Mouse (Mus musculus) spleen, adult 2 months (tissue): ENCODE results near the gene Nepn. TPM values are rescaled to one million over a fixed set of nuclear protein-coding genes. Genes with fewer than 3 reads are reported as not detected.

Experiments
- DNase-seq, 2 experiments: peaks; one replicate each; pipeline versions ENCODE4 v3.0.0 to v3.0.0-alpha.2; 2012 to 2021; ENCODE audit warnings: low spot score in 2 of 2, low read depth in 1 of 2
- H3K27ac ChIP-seq: fragments of 200-500 bp; 2 replicates; pipeline ENCODE4 v1.5.1; 2012; ENCODE audit warnings: low read length, inconsistent platforms; ENCODE audit not compliant: insufficient read depth
- H3K27me3 ChIP-seq: fragments of 200-500 bp; 2 replicates; pipeline ENCODE4 v1.6.1; 2012; ENCODE audit warnings: mild to moderate bottlenecking, moderate library complexity, low read length, inconsistent platforms; ENCODE audit not compliant: control insufficient read depth, insufficient read depth
- H3K36me3 ChIP-seq: fragments of 200-500 bp; 2 replicates; pipeline ENCODE4 v1.6.1; 2012; ENCODE audit warnings: mild to moderate bottlenecking, low read length, inconsistent platforms; ENCODE audit not compliant: control insufficient read depth, insufficient read depth
- H3K4me1 ChIP-seq: fragments of 200-500 bp; 2 replicates; pipeline ENCODE4 v1.6.1; 2011; ENCODE audit warnings: inconsistent platforms; ENCODE audit not compliant: control insufficient read depth, insufficient read depth, insufficient read length
- H3K4me3 ChIP-seq: fragments of 200-500 bp; 2 replicates; pipeline ENCODE4 v1.5.1; 2011; ENCODE audit warnings: mild to moderate bottlenecking, inconsistent platforms; ENCODE audit not compliant: insufficient read depth, insufficient read length; ENCODE audit errors: extremely low read depth
- CTCF ChIP-seq: fragments of 200-500 bp; IDR thresholded peaks from 2 replicates; pipeline ENCODE4 v1.5.1; 2011; ENCODE audit warnings: mild to moderate bottlenecking, inconsistent platforms; ENCODE audit not compliant: insufficient read depth, insufficient read length, insufficient replicate concordance; ENCODE audit errors: extremely low read depth
- POLR2A ChIP-seq: fragments of 200-500 bp; IDR thresholded peaks from 2 replicates; pipeline ENCODE4 v1.6.1; 2011; ENCODE audit warnings: low read depth, low read length, inconsistent platforms
- WGBS: fragments of 180-500 bp; shearing (Covaris S2); methylation state at CpG from one replicate; pipeline ENCODE4 v1.1.7; 2018; 5-methylcytosine and 5-hydroxymethylcytosine counted together
- polyA plus RNA-seq: library from polyadenylated mRNA; depleted of rRNA; stranded (reverse); fragments of >200 nt; gene quantifications from 2 replicates; pipeline ENCODE4 v1.2.3, GENCODE M21; 2012

Gene Nepn
- polyA plus RNA-seq, 1 experiment, result not detected

GRCm38 (mm10) chr10:52417998-52418860, 29.5 kb downstream of the Nepn start:
- Histone ChIP-seq H3K27ac (peak overlapping the region; percentile 79), H3K36me3 (no peaks in the 10 kb centered on the region), H3K27me3 (no peaks in the 10 kb centered on the region), H3K4me3 (peak overlapping the region; percentile 87), H3K4me1 (peaks cover 9% of the 10 kb centered on the region)
- peak; percentile 5 to 30 for DNase-seq
- 3% methylated on average over 39 of the region's 39 CpGs for WGBS
- no peak for TF ChIP-seq CTCF
- TF ChIP-seq POLR2A, result no peak

- DNase-seq, result no peak
- 66% methylated on average over 5 of the region's 5 CpGs for WGBS
- H3K27me3 ChIP-seq, result no peaks in the 10 kb centered on the region
- no peak overlapping the region for H3K4me3 ChIP-seq
- no peak overlapping the region for H3K27ac ChIP-seq
- peaks cover 9% of the 10 kb centered on the region for H3K4me1 ChIP-seq
- no peaks in the 10 kb centered on the region for H3K36me3 ChIP-seq
- no peak for TF ChIP-seq POLR2A
- TF ChIP-seq CTCF, result no peak
Observed at GRCm38 (mm10) chr10:52418931-52419330, 30.2 kb downstream of the Nepn start.

GRCm38 (mm10) chr10:52419402-52419801, 30.6 kb downstream of the Nepn start:
- TF ChIP-seq CTCF (no peak), POLR2A (no peak)
- Histone ChIP-seq H3K4me1 (peaks cover 9% of the 10 kb centered on the region), H3K27ac (no peak overlapping the region), H3K27me3 (no peaks in the 10 kb centered on the region), H3K36me3 (no peaks in the 10 kb centered on the region), H3K4me3 (no peak overlapping the region)
- no peak for DNase-seq
- WGBS, result 82% methylated on average over 4 of the region's 4 CpGs

- H3K4me1 ChIP-seq, result peaks cover 9% of the 10 kb centered on the region
- no peaks in the 10 kb centered on the region for H3K27me3 ChIP-seq
- no peaks in the 10 kb centered on the region for H3K36me3 ChIP-seq
- TF ChIP-seq POLR2A, result no peak
- TF ChIP-seq CTCF, result no peak
- DNase-seq, result no peak
- H3K4me3 ChIP-seq, result no peak overlapping the region
- WGBS, result 93% methylated on average over 1 of the region's 1 CpGs
- H3K27ac ChIP-seq, result no peak overlapping the region
Observed at GRCm38 (mm10) chr10:52420526-52420925, 31.8 kb downstream of the Nepn start.

GRCm38 (mm10) chr10:52421716-52422115, 32.9 kb downstream of the Nepn start:
- Histone ChIP-seq H3K4me3 (no peak overlapping the region), H3K4me1 (peaks cover 11% of the 10 kb centered on the region), H3K27ac (no peak overlapping the region), H3K27me3 (no peaks in the 10 kb centered on the region), H3K36me3 (no peaks in the 10 kb centered on the region)
- DNase-seq, result no peak
- 88% methylated on average over 6 of the region's 6 CpGs for WGBS
- no peak for TF ChIP-seq POLR2A
- no peak for TF ChIP-seq CTCF

- H3K4me1 ChIP-seq, result peaks cover 11% of the 10 kb centered on the region
- TF ChIP-seq CTCF, result peak; percentile 41; the same call in 1 of the 2 replicates
- no peak for TF ChIP-seq POLR2A
- no peak overlapping the region for H3K27ac ChIP-seq
- DNase-seq, result peak in 1 of 2 experiments; percentile 24
- no peaks in the 10 kb centered on the region for H3K27me3 ChIP-seq
- no peak overlapping the region for H3K4me3 ChIP-seq
- 60% methylated on average over 2 of the region's 2 CpGs for WGBS
- H3K36me3 ChIP-seq, result no peaks in the 10 kb centered on the region
Observed at GRCm38 (mm10) chr10:52423097-52423496, 34.3 kb downstream of the Nepn start.
